Mouse (Mus musculus): ENCODE results near the gene Rasgrp3. TPM values are rescaled to one million over a fixed set of nuclear protein-coding genes. Genes with fewer than 3 reads are reported as not detected.

Rasgrp3 gene
- total RNA-seq, 2 experiments from 2014 or later: 0.61 to 16.3 TPM

- ATAC-seq (replicated peaks; ENCODE audit: low FRiP score, poor library complexity, severe bottlenecking): no peak
Measured at GRCm38 (mm10) chr17:75480379-75480778, 44.7 kb downstream of the Rasgrp3 start.

- no peak for ATAC-seq (replicated peaks; ENCODE audit: low FRiP score, poor library complexity, severe bottlenecking)
Measured at GRCm38 (mm10) chr17:75486205-75486604, 50.5 kb downstream of the Rasgrp3 start.

- no peak for ATAC-seq (replicated peaks; ENCODE audit: low FRiP score, poor library complexity, severe bottlenecking)
Measured at GRCm38 (mm10) chr17:75495213-75495612, 59.5 kb downstream of the Rasgrp3 start.

- ATAC-seq (replicated peaks; ENCODE audit: low FRiP score, poor library complexity, severe bottlenecking): no peak
Measured at GRCm38 (mm10) chr17:75498241-75498651, 62.5 kb downstream of the Rasgrp3 start.

GRCm38 (mm10) chr17:75503031-75503430 is 67.3 kb downstream of the Rasgrp3 start:
- no peak for ATAC-seq (replicated peaks; ENCODE audit: low FRiP score, poor library complexity, severe bottlenecking)

GRCm38 (mm10) chr17:75505053-75505452 is 69.4 kb downstream of the Rasgrp3 start:
- ATAC-seq (replicated peaks; ENCODE audit: low FRiP score, poor library complexity, severe bottlenecking): no peak

- no peak for ATAC-seq (replicated peaks; ENCODE audit: low FRiP score, poor library complexity, severe bottlenecking)
Measured at GRCm38 (mm10) chr17:75506097-75506675, 70.5 kb downstream of the Rasgrp3 start.

GRCm38 (mm10) chr17:75506708-75507641 is 71.3 kb downstream of the Rasgrp3 start:
- no peak for ATAC-seq (replicated peaks; ENCODE audit: low FRiP score, poor library complexity, severe bottlenecking)

GRCm38 (mm10) chr17:75509257-75509656 is 73.6 kb downstream of the Rasgrp3 start:
- no peak for ATAC-seq (replicated peaks; ENCODE audit: low FRiP score, poor library complexity, severe bottlenecking)

GRCm38 (mm10) chr17:75516591-75516990 is 80.9 kb downstream of the Rasgrp3 start:
- no peak for ATAC-seq (replicated peaks; ENCODE audit: low FRiP score, poor library complexity, severe bottlenecking)

GRCm38 (mm10) chr17:75518181-75518901 is 82.6 kb downstream of the Rasgrp3 start:
- ATAC-seq (replicated peaks; ENCODE audit: low FRiP score, poor library complexity, severe bottlenecking): no peak

- ATAC-seq (replicated peaks; ENCODE audit: low FRiP score, poor library complexity, severe bottlenecking): no peak
Measured at GRCm38 (mm10) chr17:75519239-75519900, 83.7 kb downstream of the Rasgrp3 start.

- ATAC-seq (replicated peaks; ENCODE audit: low FRiP score, poor library complexity, severe bottlenecking): no peak
Measured at GRCm38 (mm10) chr17:75521236-75521842, 85.6 kb downstream of the Rasgrp3 start.

GRCm38 (mm10) chr17:75522347-75523065 is 86.8 kb downstream of the Rasgrp3 start:
- no peak for ATAC-seq (replicated peaks; ENCODE audit: low FRiP score, poor library complexity, severe bottlenecking)

GRCm38 (mm10) chr17:75523812-75524211 is 88.1 kb downstream of the Rasgrp3 start:
- no peak for ATAC-seq (replicated peaks; ENCODE audit: low FRiP score, poor library complexity, severe bottlenecking)

GRCm38 (mm10) chr17:75526411-75526810 is 90.7 kb downstream of the Rasgrp3 start:
- ATAC-seq (replicated peaks; ENCODE audit: low FRiP score, poor library complexity, severe bottlenecking): no peak

GRCm38 (mm10) chr17:75529222-75529935 is 93.7 kb downstream of the Rasgrp3 start:
- no peak for ATAC-seq (replicated peaks; ENCODE audit: low FRiP score, poor library complexity, severe bottlenecking)

- no peak for ATAC-seq (replicated peaks; ENCODE audit: low FRiP score, poor library complexity, severe bottlenecking)
Measured at GRCm38 (mm10) chr17:75532469-75532986, 96.8 kb downstream of the Rasgrp3 start.
